Mouse (Mus musculus) telencephalon, adult 2 months (tissue): Measurements from ENCODE around the gene Gkn1.

Source experiments
- DNase-seq: peaks from one replicate; pipeline ENCODE4 v3.0.0-alpha.2; 2011; ENCODE audit warnings: low read depth, low spot score

Gene Gkn1

DNA sequence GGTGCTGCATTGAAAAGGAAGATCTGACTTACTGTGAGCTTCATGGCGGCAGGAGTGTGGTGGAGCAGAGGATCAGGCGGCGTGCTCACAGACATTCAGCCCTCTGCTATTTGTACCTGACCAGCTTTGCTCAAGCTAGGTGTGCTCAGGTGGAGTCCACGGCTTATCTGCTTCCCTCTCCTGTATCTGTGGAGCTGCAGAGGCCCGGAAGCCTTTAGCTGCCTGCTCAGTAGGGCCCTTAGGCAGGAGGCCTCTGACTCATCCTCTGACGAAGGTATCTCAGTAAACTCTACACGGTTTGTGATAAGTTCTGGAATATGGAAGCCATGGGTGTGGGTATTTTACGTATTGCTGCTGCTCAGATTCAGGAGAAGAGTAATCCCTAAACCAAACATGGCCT, at the start of gene Gkn1:
Gene Gkn1, minus strand, starts transcription at position 114 of the 400 bp plus-strand sequence.
- no peak for DNase-seq

DNA sequence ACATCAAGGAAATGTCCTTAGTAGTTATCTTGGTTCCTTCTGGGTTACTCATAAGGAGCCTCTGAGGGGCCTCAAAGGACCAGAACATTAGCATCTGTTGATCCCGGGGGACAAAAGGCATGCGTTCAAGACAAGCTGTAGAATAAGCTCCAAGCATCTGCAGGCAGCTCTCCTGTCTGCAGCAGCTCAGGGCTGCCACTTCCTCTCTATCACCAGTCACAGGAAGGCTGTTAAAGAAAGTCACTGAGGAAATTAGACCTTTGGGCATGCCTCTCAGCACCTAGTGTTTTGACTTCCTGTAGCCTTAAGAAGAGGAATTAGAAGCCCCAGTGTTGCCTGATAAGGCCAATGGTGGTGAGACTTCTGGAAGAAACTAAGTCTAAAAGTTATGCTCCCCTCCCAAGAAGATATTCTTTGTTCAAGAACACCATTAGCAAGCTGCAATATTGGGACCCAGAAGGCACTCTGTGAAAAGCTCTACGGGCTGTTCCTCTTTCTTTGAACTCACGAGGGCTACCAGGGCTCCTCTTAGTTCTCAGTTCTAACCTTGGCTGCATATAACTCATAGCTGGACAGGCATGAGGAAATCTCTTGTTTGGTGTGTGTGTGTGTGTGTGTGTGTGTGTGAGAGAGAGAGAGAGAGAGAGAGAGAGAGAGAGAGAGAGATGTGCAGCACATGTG, 49.3 kb upstream of the Gkn1 start:
- DNase-seq = no peak

DNA sequence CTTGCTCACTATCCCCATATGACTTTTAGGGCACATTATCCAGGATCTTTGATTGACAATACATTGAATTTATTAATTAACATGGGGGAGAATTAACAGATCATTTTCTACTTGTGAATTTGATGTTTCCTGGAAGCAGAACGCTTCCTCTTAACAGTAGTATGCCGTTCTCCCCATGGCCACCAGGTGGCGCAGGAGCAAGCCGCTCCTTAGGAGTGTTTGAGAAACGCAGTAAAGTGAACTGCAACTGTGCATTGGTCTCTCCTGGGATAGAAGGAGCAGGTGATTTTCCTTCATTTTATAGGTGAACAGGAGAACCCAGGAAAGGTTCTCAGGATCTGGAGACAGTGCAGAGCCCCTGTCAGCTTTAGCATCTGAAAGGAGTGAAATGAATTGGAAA, 48.4 kb upstream of the Gkn1 start:
- DNase-seq = no peak

GRCm38 (mm10) chr6:87394783-87395182, 44.0 kb upstream of the Gkn1 start:
- no peak for DNase-seq

DNA sequence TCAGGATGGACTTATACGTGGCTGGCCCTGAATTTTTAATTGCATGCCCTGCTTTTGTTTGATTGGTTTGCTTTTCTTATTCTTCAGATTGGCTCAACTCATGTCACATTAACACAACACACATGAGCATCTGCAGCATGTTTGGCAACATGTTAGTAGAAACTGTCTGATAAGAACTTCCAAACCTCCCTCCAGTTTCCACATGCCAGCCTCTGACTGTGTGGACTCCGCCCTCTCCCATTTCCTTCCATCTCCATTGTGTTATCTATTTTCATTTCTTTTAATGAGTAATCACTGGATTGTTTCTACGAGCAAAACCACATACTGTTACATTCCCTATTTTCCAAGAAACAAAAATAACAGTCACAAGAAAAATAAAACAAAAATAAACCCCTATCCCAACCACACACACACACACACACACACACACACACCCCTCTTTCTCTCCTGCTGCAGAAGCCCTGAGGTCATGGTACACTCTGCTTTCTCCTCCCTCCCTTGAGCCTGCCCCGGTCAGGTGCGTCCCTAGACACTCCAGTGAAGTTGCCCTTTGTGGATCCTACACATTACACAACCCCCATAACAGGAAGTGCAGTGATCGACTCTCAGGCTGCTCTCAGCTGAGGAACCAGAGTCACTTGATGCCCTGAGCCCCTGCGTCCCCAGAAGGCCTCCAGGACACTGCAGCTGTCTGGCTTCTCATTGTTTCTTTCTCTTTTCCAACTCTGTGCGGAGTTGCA, 42.9 kb upstream of the Gkn1 start:
- no peak for DNase-seq

- DNase-seq = no peak
Observed at GRCm38 (mm10) chr6:87389455-87389989, 38.8 kb upstream of the Gkn1 start.

DNA sequence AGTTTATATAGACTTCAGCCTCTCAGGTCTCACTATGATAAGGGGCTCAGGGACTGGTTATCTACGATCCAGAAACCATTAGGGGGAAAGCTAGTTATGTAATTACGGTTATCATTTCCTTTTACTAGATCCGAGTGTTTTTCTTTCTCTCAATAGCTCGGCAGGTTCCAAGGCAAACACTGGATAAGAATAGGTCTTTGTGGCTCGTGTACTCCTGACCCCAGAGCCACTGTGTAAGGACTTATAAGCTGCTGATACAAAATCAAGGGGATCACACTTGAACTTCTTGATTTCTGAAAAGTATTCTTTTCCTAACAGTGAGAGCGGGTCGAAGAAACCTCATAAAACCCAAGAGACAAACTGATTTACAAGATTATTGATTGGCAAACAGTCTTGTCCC, 38.1 kb upstream of the Gkn1 start, which contains the start of gene Gkn3:
Gene Gkn3, minus strand, starts transcription at position 59 of the 400 bp plus-strand sequence.
- no peak for DNase-seq

- DNase-seq = no peak
Observed at GRCm38 (mm10) chr6:87386681-87387080, 35.9 kb upstream of the Gkn1 start.

- DNase-seq = peak; percentile 43
Observed at GRCm38 (mm10) chr6:87386203-87386602, 35.5 kb upstream of the Gkn1 start.

GRCm38 (mm10) chr6:87384761-87385160, 34.0 kb upstream of the Gkn1 start:
- peak; percentile 50 for DNase-seq

- DNase-seq = no peak
Observed at GRCm38 (mm10) chr6:87383926-87384691, 33.4 kb upstream of the Gkn1 start.

- no peak for DNase-seq
Observed at GRCm38 (mm10) chr6:87373057-87373456, 22.3 kb upstream of the Gkn1 start, which contains the start of gene Gkn2. Gene Gkn2, plus strand, starts transcription at chr6:87373357.

GRCm38 (mm10) chr6:87369223-87369622, 18.5 kb upstream of the Gkn1 start:
- DNase-seq = peak; percentile 50

DNA sequence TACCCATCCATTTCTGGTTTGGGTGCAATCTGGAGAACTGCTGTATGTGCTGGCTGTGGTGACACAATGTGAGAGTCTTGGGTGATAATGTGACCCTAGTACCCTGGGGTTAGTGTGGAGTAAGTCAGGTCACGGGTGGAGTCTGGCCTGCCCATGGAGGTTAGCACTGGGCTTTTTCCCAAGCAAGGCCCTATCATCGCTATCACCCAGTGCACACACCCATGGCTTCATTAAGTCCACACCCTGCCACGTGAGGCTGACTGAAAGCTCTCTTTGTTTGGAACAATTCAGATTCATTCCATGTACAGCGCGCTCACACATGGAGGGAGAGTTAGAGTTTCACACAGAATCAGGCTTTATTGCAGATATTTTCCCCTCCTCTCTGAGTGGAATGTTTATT, 3.7 kb upstream of the Gkn1 start:
- peak; percentile 36 for DNase-seq

GRCm38 (mm10) chr6:87335935-87336295, 14.8 kb downstream of the Gkn1 start:
- no peak for DNase-seq

DNA sequence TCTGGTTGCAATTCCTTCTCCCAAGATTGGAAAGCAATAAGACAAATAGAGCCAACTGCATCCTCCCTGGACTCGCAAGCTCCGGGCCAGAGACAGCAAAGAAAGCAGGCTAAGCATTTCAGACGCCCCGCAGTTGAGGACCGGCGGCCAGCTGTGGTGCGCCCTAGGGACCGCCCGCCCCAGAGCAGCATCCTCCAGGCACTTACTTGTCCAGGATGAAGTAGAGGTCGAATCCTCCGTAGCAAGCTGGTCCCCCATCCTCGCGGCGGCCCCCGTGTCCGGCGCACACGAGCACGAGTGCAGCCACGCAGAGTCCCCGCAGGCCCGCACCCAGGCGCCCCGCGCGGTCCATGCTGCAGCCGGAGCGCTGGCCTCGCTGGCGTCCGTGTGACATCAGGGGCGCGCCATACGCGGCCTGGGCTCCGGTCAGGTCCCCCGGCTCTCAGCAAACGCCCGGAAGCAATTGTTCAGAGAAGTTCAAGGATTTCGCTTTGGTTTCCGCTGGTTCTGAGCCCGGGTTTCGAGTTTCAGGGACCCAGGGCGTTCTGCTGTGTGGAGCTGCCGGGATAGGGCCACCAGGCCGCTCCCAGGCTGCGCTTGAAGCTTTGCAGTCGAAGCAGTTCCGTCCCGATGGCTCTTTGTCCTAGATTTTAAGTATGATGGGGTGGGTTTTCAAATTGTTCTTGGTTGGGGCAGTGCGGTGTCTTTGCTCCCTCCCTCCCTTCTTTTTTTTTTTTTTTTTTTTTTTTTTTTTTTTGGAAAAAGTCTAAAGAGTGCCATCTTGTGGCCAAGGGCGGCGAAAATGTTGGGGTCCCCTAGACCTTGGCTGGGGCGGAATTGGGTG, 15.4 kb downstream of the Gkn1 start, which contains the start of gene Antxr1:
Gene Antxr1, minus strand, starts transcription at position 731 of the 844 bp plus-strand sequence.
- DNase-seq = no peak

DNA sequence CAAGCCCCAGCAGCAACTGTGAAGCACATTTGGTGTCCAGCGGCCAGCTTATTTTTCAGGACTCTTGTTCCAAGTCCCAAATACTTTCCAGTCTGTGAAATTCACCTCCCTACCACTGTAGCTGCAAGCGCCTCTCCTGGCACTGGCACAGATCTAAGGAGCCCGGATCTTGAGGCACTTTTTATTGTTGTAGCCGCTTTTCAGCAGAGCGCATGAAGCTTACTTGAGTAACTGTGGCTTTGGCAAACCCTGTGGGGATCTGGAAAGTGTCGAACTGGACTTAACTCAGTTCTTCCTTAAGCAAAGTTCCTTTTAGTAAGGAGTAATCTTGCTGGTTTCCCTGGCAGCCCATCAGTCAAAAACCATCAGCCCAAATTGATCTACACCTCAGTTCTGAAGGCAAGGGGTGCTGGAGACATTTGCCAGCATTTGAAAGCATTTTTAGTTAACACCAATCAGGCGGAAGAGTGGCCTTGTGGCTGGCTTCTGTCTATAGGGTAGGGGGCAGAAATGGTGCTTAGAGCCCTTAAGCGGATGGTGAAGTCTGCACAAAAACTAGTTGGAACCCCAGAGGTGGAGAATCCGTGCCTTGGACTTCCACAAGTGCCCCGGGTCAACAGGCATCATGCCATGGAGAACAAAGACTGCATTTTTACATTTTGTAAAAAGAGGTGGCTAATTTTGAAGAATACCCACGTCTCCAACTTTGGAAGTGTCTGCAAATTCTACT, 16.2 kb downstream of the Gkn1 start:
- peak; percentile 58 for DNase-seq

DNA sequence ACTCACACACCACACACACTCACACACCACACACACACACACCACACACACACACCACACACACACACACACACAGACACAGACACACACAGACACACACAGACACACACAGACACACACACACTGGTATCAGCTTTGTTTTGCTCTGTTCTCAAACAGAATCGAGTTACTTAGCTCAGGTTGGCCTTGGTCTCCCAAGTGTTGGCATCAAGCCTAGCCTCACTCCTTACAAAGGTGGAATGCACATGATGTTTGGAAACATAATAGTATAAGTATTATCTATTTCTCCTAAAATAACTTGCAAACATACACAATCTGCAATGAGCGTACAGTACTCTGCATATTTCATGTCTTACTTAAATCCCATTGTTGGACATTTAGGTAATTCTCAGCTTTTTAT, 18.4 kb downstream of the Gkn1 start:
- DNase-seq = no peak

- DNase-seq = no peak
Observed at GRCm38 (mm10) chr6:87328265-87329173, 22.2 kb downstream of the Gkn1 start.
